Mouse (Mus musculus) brain, embryonic 14.5 days (tissue): ENCODE measurements at regions not wholly inside any gene's neighbourhood (a gene's known extent, or its start where the extent isn't known, plus 50 kb on each side); places are given as distances from the start of the nearest gene placed in this dataset.

Source experiments
- CTCF ChIP-seq: fragments of 200-500 bp; IDR thresholded peaks from 2 replicates; pipeline ENCODE4 v1.5.1; 2012; ENCODE audit warnings: inconsistent platforms, mild to moderate bottlenecking, moderate library complexity, borderline replicate concordance; ENCODE audit not compliant: insufficient read depth, insufficient read length; ENCODE audit errors: extremely low read depth
- POLR2A ChIP-seq: fragments of 200-500 bp; IDR thresholded peaks from 2 replicates; pipeline ENCODE4 v1.6.1; 2012; ENCODE audit warnings: mild to moderate bottlenecking, inconsistent platforms, borderline replicate concordance; ENCODE audit not compliant: poor library complexity, insufficient read depth, insufficient read length, severe bottlenecking; ENCODE audit errors: extremely low read depth

DNA sequence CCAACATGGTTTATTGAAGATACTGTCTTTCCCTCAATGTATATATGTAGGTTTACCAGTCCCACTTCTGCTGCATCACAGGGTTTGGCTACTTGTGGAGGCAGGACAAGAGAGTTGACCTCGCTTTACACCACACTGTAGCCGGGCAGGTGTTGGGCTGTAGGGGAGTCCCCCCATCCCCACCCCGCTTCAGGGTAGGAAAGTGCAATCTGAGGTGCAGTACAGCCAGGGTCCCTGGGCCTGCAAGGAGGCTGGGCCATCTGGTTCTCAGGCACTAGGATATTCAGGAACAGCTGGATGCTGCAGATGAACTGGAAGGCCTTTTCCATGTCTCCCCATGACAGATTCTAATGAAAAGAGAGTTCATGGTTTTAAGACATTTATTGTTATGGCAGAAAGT is 142.0 kb downstream of the Sis start:
- TF ChIP-seq CTCF (no peak), POLR2A (no peak)
